Mouse (Mus musculus): Measurements from ENCODE around the gene Vwa3a. TPM values are rescaled to one million over a fixed set of nuclear protein-coding genes. Genes with fewer than 3 reads are reported as not detected.

The Vwa3a gene
- polyA plus RNA-seq, 1 experiment from 2014 or later: 0.28 TPM

- 0 out of 2 replicates have a peak, but pooled peaks have one; percentile 85 for ATAC-seq (ENCODE audit: low FRiP score, low TSS enrichment)
- 9% methylated on average over 5 of the region's 5 CpGs for WGBS
- Histone ChIP-seq H3K36me3 (ENCODE audit: control insufficient read depth, insufficient read depth, low read length) (no peaks in the 10 kb centered on the region), H3K27ac (ENCODE audit: low read depth, low read length) (no peak overlapping the region), H3K27me3 (ENCODE audit: control insufficient read depth, insufficient read depth, low read length) (no peaks in the 10 kb centered on the region), H3K9ac (ENCODE audit: low read depth, low read length) (no peak overlapping the region), H3K4me3 (ENCODE audit: low read length) (no peak overlapping the region), H3K4me1 (ENCODE audit: control insufficient read depth, insufficient read depth, low read length) (no peaks in the 10 kb centered on the region), H3K4me2 (replicated peaks; ENCODE audit: low read depth, low read length) (no peak overlapping the region), H3K9me3 (ENCODE audit: control insufficient read depth, low read length) (no peaks in the 10 kb centered on the region)
Observed at GRCm38 (mm10) chr7:120754671-120755070, 15.6 kb downstream of the Vwa3a start.

DNA sequence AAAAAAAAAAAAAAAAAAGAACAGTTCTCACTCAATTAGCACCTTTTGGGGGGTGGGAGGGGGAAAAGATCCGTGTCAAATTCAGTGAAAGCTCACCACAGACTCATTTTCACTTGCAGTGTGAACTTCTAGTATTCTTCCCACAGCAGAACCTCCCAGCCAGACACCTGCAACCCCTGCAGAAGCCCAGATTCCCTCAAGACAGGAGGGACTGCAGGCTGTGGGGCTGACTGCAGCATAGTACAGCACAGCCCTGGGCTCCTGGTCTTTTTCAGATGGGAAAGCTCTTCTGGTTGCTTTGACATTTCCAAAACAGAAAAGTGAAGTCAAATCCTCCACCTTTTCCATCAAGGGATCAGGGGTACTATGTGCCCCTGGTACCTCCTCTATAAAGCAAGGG is 28.3 kb downstream of the Vwa3a start:
- 6% methylated on average over 1 of the region's 1 CpGs for WGBS
- no peaks in the 10 kb centered on the region for H3K27me3 ChIP-seq (ENCODE audit: control insufficient read depth, insufficient read depth, low read length)
- no peaks in the 10 kb centered on the region for H3K9me3 ChIP-seq (ENCODE audit: control insufficient read depth, low read length)
- H3K27ac ChIP-seq (ENCODE audit: low read depth, low read length): no peak overlapping the region
- H3K9ac ChIP-seq (ENCODE audit: low read depth, low read length): no peak overlapping the region
- no peaks in the 10 kb centered on the region for H3K36me3 ChIP-seq (ENCODE audit: control insufficient read depth, insufficient read depth, low read length)
- H3K4me2 ChIP-seq (replicated peaks; ENCODE audit: low read depth, low read length): no peak overlapping the region
- ATAC-seq (ENCODE audit: low FRiP score, low TSS enrichment): no peak
- H3K4me1 ChIP-seq (ENCODE audit: control insufficient read depth, insufficient read depth, low read length): no peaks in the 10 kb centered on the region
- no peak overlapping the region for H3K4me3 ChIP-seq (ENCODE audit: low read length)

DNA sequence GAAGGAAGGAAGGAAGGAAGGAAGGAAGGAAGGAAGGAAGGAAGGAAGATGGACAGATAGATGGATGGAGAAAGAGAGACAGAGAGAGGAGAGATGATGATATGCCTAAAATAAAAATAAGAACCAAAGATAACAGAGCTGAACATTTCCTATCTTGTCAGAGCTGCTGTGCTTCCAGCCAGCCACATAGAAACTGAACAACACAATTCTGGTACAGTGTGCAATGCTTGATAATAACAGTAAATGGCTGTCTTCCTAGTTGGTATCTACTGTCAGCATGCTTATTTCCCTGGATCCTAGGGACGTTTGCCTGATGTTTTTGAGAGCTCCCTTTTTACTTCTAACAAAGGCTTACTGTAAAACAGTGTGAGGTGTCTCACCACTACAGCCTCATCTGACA is 32.3 kb downstream of the Vwa3a start:
- Histone ChIP-seq H3K27me3 (ENCODE audit: control insufficient read depth, insufficient read depth, low read length) (no peaks in the 10 kb centered on the region), H3K4me2 (replicated peaks; ENCODE audit: low read depth, low read length) (no peak overlapping the region), H3K9me3 (ENCODE audit: control insufficient read depth, low read length) (no peaks in the 10 kb centered on the region), H3K36me3 (ENCODE audit: control insufficient read depth, insufficient read depth, low read length) (no peaks in the 10 kb centered on the region), H3K4me3 (ENCODE audit: low read length) (no peak overlapping the region), H3K9ac (ENCODE audit: low read depth, low read length) (no peak overlapping the region), H3K27ac (ENCODE audit: low read depth, low read length) (no peak overlapping the region), H3K4me1 (ENCODE audit: control insufficient read depth, insufficient read depth, low read length) (no peaks in the 10 kb centered on the region)
- WGBS: 68% methylated on average over 1 of the region's 1 CpGs
- ATAC-seq (ENCODE audit: low FRiP score, low TSS enrichment): no peak

- no peaks in the 10 kb centered on the region for H3K4me1 ChIP-seq (ENCODE audit: control insufficient read depth, insufficient read depth, low read length)
- H3K9ac ChIP-seq (ENCODE audit: low read depth, low read length): no peak overlapping the region
- no peak overlapping the region for H3K4me2 ChIP-seq (replicated peaks; ENCODE audit: low read depth, low read length)
- ATAC-seq (ENCODE audit: low FRiP score, low TSS enrichment): no peak
- no peaks in the 10 kb centered on the region for H3K36me3 ChIP-seq (ENCODE audit: control insufficient read depth, insufficient read depth, low read length)
- H3K27ac ChIP-seq (ENCODE audit: low read depth, low read length): no peak overlapping the region
- 76% methylated on average over 2 of the region's 2 CpGs for WGBS
- no peaks in the 10 kb centered on the region for H3K27me3 ChIP-seq (ENCODE audit: control insufficient read depth, insufficient read depth, low read length)
- H3K9me3 ChIP-seq (ENCODE audit: control insufficient read depth, low read length): no peaks in the 10 kb centered on the region
- no peak overlapping the region for H3K4me3 ChIP-seq (ENCODE audit: low read length)
Observed at GRCm38 (mm10) chr7:120778012-120778411, 38.9 kb downstream of the Vwa3a start.

DNA sequence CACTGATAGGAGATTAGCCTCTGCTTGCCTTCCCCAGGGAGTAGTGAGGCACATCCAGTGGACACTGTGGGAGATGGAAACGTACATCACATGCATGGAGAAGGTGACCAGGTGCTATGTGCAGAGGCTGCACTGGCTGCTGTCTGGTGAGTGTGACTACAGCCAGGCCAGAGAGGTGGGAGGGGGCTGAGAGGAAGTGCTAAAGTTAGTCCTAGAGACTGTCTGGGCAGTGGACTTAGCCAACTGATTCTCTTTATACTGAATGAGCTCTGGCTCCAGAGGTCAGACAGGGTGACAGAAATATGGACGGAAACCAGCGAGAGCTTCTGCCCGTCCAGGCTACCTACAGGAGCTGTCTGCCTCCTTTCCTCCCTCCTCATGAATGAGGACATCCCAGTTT is 56.4 kb downstream of the Vwa3a start:
- WGBS: 64% methylated on average over 4 of the region's 4 CpGs

GRCm38 (mm10) chr7:120796369-120796768 is 57.3 kb downstream of the Vwa3a start:
- H3K4me1 ChIP-seq (ENCODE audit: control insufficient read depth, insufficient read depth, low read length): no peaks in the 10 kb centered on the region
- H3K27ac ChIP-seq (ENCODE audit: low read depth, low read length): no peak overlapping the region
- H3K4me2 ChIP-seq (replicated peaks; ENCODE audit: low read depth, low read length): no peak overlapping the region
- ATAC-seq (ENCODE audit: low FRiP score, low TSS enrichment): no peak
- H3K9ac ChIP-seq (ENCODE audit: low read depth, low read length): no peak overlapping the region
- whole genome bisulfite sequencing: 79% methylated on average over 3 of the region's 3 CpGs
- H3K9me3 ChIP-seq (ENCODE audit: control insufficient read depth, low read length): no peaks in the 10 kb centered on the region
- H3K4me3 ChIP-seq (ENCODE audit: low read length): no peak overlapping the region
- H3K36me3 ChIP-seq (ENCODE audit: control insufficient read depth, insufficient read depth, low read length): no peaks in the 10 kb centered on the region
- H3K27me3 ChIP-seq (ENCODE audit: control insufficient read depth, insufficient read depth, low read length): no peaks in the 10 kb centered on the region

More for the DNA sequence above, 56.4 kb downstream of the Vwa3a start:
- Histone ChIP-seq H3K4me1 (ENCODE audit: control insufficient read depth, insufficient read depth, low read length) (no peaks in the 10 kb centered on the region), H3K4me2 (replicated peaks; ENCODE audit: low read depth, low read length) (no peak overlapping the region), H3K27me3 (ENCODE audit: control insufficient read depth, insufficient read depth, low read length) (no peaks in the 10 kb centered on the region), H3K9ac (ENCODE audit: low read depth, low read length) (no peak overlapping the region), H3K4me3 (ENCODE audit: low read length) (no peak overlapping the region), H3K27ac (ENCODE audit: low read depth, low read length) (no peak overlapping the region), H3K9me3 (ENCODE audit: control insufficient read depth, low read length) (no peaks in the 10 kb centered on the region), H3K36me3 (ENCODE audit: control insufficient read depth, insufficient read depth, low read length) (no peaks in the 10 kb centered on the region)
- ATAC-seq (ENCODE audit: low FRiP score, low TSS enrichment): no peak

DNA sequence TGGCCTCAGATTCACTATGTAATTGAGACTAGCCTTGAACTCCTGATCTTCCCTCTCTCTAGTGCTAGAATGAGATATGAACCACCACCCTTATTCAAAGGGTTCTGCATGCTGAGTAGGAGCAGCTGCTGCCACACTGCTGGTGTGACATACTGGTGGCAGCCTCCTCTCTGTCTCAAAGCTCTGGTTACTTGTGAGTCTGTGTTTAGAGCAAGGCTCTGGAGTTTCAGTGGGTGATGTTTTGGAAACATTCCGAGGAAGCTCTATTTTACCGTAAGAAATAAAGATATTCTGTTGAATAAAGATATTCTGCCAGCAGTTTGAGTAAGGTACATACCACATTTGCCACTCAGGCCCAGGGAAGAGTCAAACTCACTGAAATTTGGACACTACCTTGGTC is 64.2 kb downstream of the Vwa3a start:
- no peak for ATAC-seq (ENCODE audit: low FRiP score, low TSS enrichment)

GRCm38 (mm10) chr7:120809705-120810104 is 70.6 kb downstream of the Vwa3a start:
- H3K36me3 ChIP-seq (ENCODE audit: control insufficient read depth, insufficient read depth, low read length): no peaks in the 10 kb centered on the region
- H3K9me3 ChIP-seq (ENCODE audit: control insufficient read depth, low read length): no peaks in the 10 kb centered on the region
- 2% methylated on average over 26 of the region's 27 CpGs for WGBS
- peak; percentile 42; the same call in 1 of the 2 replicates for ATAC-seq (ENCODE audit: low FRiP score, low TSS enrichment)
- H3K27ac ChIP-seq (ENCODE audit: low read depth, low read length): no peak overlapping the region
- 0 out of 2 replicates have a peak, but pooled peaks cover 4% of the 10 kb centered on the region for H3K27me3 ChIP-seq (ENCODE audit: control insufficient read depth, insufficient read depth, low read length)
- peak overlapping the region; percentile 24 for H3K4me3 ChIP-seq (ENCODE audit: low read length)
- H3K4me2 ChIP-seq (replicated peaks; ENCODE audit: low read depth, low read length): peak overlapping the region; percentile 54
- no peaks in the 10 kb centered on the region for H3K4me1 ChIP-seq (ENCODE audit: control insufficient read depth, insufficient read depth, low read length)
- no peak overlapping the region for H3K9ac ChIP-seq (ENCODE audit: low read depth, low read length)

More for the DNA sequence above, 64.2 kb downstream of the Vwa3a start:
- Histone ChIP-seq H3K27me3 (ENCODE audit: control insufficient read depth, insufficient read depth, low read length) (no peaks in the 10 kb centered on the region), H3K36me3 (ENCODE audit: control insufficient read depth, insufficient read depth, low read length) (no peaks in the 10 kb centered on the region), H3K27ac (ENCODE audit: low read depth, low read length) (no peak overlapping the region), H3K4me3 (ENCODE audit: low read length) (no peak overlapping the region), H3K4me1 (ENCODE audit: control insufficient read depth, insufficient read depth, low read length) (no peaks in the 10 kb centered on the region), H3K9ac (ENCODE audit: low read depth, low read length) (no peak overlapping the region), H3K4me2 (replicated peaks; ENCODE audit: low read depth, low read length) (no peak overlapping the region), H3K9me3 (ENCODE audit: control insufficient read depth, low read length) (no peaks in the 10 kb centered on the region)
- 96% methylated on average over 2 of the region's 2 CpGs for WGBS

GRCm38 (mm10) chr7:120811834-120812415 is 72.8 kb downstream of the Vwa3a start, which contains the start of gene Gm5737:
Gene Gm5737, plus strand, starts transcription at chr7:120812365.
- Histone ChIP-seq H3K27me3 (ENCODE audit: control insufficient read depth, insufficient read depth, low read length) (0 out of 2 replicates have a peak, but pooled peaks cover 4% of the 10 kb centered on the region), H3K9me3 (ENCODE audit: control insufficient read depth, low read length) (no peaks in the 10 kb centered on the region), H3K27ac (ENCODE audit: low read depth, low read length) (no peak within 1 kb of the TSS), H3K4me2 (replicated peaks; ENCODE audit: low read depth, low read length) (no peak within 1 kb of the TSS), H3K4me1 (ENCODE audit: control insufficient read depth, insufficient read depth, low read length) (no peaks in the 10 kb centered on the region), H3K4me3 (ENCODE audit: low read length) (no peak within 1 kb of the TSS), H3K36me3 (ENCODE audit: control insufficient read depth, insufficient read depth, low read length) (no peaks in the 10 kb centered on the region), H3K9ac (ENCODE audit: low read depth, low read length) (no peak within 1 kb of the TSS)
- WGBS: 80% methylated on average over 6 of the region's 6 CpGs
- ATAC-seq (ENCODE audit: low FRiP score, low TSS enrichment): no peak
